Mouse (Mus musculus) lung, embryonic 16.5 days (tissue): ENCODE measurements around the gene Pgap3. TPM values are rescaled to one million over a fixed set of nuclear protein-coding genes. Genes with fewer than 3 reads are reported as not detected.
"Not testable (repeated sequence)": the region's sequence is repeated elsewhere in the genome, so short reads cannot be mapped to it uniquely, and the experiment has no call there.

ENCODE experiments used
- ATAC-seq: fragments of 200-750 bp; cut with Nextera tagmentation; 2 replicates; pipeline ENCODE4 v1.8.0; 2017; ENCODE audit warnings: low read depth, mild to moderate bottlenecking, moderate library complexity
- H3K27ac ChIP-seq: fragments of 300-500 bp; sonication (generic); 2 replicates; pipeline ENCODE4 v1.5.1; 2014; ENCODE audit warnings: mild to moderate bottlenecking, control low read depth, low read length
- H3K27me3 ChIP-seq: fragments of 300-500 bp; sonication (generic); 2 replicates; pipeline ENCODE4 v1.6.1; 2014; ENCODE audit warnings: low read depth, low read length, mixed read lengths; ENCODE audit not compliant: control insufficient read depth, insufficient read depth
- H3K36me3 ChIP-seq: fragments of 300-500 bp; sonication (generic); 2 replicates; pipeline ENCODE4 v1.6.1; 2014; ENCODE audit warnings: low read length; ENCODE audit not compliant: control insufficient read depth, insufficient read depth
- H3K4me1 ChIP-seq: fragments of 300-500 bp; sonication (generic); replicated peaks from 2 replicates; pipeline ENCODE4 v1.6.1; 2014; ENCODE audit warnings: low read length, mixed read lengths; ENCODE audit not compliant: control insufficient read depth, insufficient read depth
- H3K4me2 ChIP-seq: fragments of 300-500 bp; sonication (generic); 2 replicates; pipeline ENCODE4 v1.6.1; 2014; ENCODE audit warnings: low read depth, low read length, control low read depth
- H3K4me3 ChIP-seq: fragments of 300-500 bp; sonication (generic); 2 replicates; pipeline ENCODE4 v1.5.1; 2014; ENCODE audit warnings: mild to moderate bottlenecking, low read length, control low read depth
- H3K9ac ChIP-seq: fragments of 300-500 bp; sonication (generic); 2 replicates; pipeline ENCODE4 v1.6.1; 2014; ENCODE audit warnings: low read length, control low read depth
- H3K9me3 ChIP-seq: fragments of 300-500 bp; sonication (generic); 2 replicates; pipeline ENCODE4 v1.6.1; 2016; ENCODE audit warnings: low read length; ENCODE audit not compliant: control insufficient read depth
- WGBS: fragments of 180-500 bp; shearing (Covaris S2); extraction: QIAGEN DNeasy Blood & Tissue Kit; methylation state at CpG from one replicate; pipeline ENCODE4 v1.1.7; 2014; 5-methylcytosine and 5-hydroxymethylcytosine counted together
- polyA plus RNA-seq: library from polyadenylated mRNA; unstranded; fragments of >200 nt; fragmentation: Nextera tagmentation; extraction: Ambion mirVana; gene quantifications from 2 replicates; pipeline ENCODE4 v1.2.1, GENCODE M21; 2015

Gene Pgap3
- polyA plus RNA-seq, 1 experiment from 2014 or later: 16.2 TPM

DNA sequence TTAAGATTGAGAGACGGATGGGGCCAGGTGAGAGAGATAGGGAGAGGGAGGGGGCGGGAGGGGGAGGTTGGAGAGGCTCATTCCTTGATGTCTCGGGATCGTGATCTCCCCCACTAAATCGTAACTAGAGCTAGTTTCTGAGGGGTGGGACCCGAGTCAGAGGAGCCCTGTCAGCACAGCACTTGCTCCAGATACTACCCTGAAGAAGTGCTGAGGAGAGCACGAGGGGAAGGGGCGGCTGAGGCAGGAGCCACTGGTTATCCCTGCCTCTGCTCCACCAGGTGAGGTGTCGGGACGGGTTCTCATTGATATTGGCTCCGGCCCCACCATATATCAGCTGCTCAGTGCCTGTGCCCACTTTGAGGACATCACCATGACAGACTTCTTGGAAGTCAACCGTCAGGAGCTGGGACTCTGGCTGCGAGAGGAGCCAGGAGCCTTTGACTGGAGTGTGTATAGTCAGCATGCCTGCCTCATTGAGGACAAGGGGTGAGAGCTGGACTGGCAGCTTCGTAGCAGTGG lies 13.2 kb downstream of the Pgap3 start:
- WGBS: 41% methylated on average over 14 of the region's 14 CpGs
- no peak overlapping the region for H3K4me3 ChIP-seq

DNA sequence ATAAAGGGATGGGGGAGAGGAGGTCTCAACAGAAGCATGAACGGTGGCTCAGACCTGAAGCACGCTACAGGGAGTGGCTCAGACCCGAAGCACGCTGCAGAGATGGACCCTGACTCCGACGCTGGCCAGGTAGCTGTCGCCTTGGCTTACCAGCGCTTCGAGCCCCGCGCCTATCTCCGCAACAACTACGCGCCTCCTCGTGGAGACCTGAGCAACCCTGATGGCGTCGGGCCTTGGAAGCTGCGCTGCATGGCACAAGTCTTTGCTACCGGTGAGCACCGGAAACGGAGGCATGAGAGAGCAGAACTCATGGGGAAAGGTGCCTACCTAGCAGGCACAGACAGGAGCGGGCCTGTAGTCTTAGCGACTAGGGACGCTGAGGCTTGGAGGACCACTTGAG lies 13.7 kb downstream of the Pgap3 start:
- no peaks in the 10 kb centered on the region for H3K36me3 ChIP-seq
- H3K27ac ChIP-seq: no peak overlapping the region
- H3K4me3 ChIP-seq: no peak overlapping the region
- H3K9me3 ChIP-seq: no peaks in the 10 kb centered on the region
- H3K27me3 ChIP-seq: peaks cover 31% of the 10 kb centered on the region
- peaks cover 15% of the 10 kb centered on the region for H3K4me1 ChIP-seq
- WGBS: 9% methylated on average over 24 of the region's 24 CpGs
- 0 out of 2 replicates have a peak overlapping the region, but pooled peaks have one; percentile 3 for H3K4me2 ChIP-seq
- H3K9ac ChIP-seq: peak overlapping the region; percentile 24; the same call in 1 of the 2 replicates
- ATAC-seq: no peak

More for the DNA sequence above, 13.2 kb downstream of the Pgap3 start:
- ATAC-seq: no peak
- no peak overlapping the region for H3K4me2 ChIP-seq
- H3K36me3 ChIP-seq: no peaks in the 10 kb centered on the region
- peaks cover 20% of the 10 kb centered on the region for H3K4me1 ChIP-seq
- H3K9me3 ChIP-seq: no peaks in the 10 kb centered on the region
- no peak overlapping the region; the same call in 1 of the 2 replicates for H3K9ac ChIP-seq
- peaks cover 31% of the 10 kb centered on the region for H3K27me3 ChIP-seq
- H3K27ac ChIP-seq: no peak overlapping the region

DNA sequence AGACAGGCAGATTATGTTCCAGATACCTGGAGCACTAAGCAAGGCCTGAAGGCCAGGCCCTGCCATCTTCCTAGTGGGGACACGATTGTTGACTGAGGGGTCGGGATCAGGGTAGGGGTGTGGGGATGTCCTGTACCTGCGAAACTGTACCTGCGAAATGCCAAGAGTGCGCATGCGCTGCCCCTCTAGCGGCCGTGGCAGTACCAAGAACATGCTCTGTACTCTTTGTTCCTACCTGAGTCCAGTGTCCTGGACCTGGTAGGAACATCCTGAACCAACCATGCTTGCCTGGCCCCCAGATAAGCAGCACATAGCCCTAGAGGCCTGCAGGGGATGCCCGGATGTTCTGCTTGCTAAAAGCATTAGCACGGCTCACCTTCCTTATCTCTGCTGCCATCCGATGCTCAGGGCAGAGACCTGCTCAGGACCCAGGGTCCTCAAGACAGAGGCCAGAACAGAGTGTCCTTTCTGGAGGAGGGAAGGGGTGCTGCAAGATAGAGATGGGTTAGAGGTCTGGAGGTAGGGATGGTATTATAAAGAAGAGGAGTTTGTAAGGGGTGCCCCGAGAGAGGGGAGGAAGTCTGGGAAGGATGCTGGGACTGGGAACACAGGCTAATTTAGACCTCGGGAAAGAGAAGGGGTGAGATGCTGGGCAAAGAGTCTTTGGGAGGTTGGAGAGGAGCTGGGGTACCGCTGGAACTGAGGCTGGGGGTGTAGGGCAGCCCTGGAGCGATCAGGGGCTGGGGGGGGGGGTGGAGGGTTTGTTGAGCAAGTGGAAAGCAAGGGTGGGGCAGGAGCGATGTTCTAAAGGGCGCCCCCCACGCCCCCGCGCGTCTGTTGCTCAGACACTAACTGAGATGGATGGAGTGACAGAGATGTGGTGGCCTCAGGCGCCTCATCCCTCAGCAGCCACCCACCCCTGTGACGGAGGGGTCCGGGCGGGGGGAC lies 14.4 kb downstream of the Pgap3 start, which contains the start of gene Pnmt:
Pnmt (plus strand) TSS at position 813 of the 948 bp plus-strand sequence.
- no peak within 1 kb of the TSS for H3K4me3 ChIP-seq
- no peak within 1 kb of the TSS for H3K27ac ChIP-seq
- peaks cover 12% of the 10 kb centered on the region for H3K4me1 ChIP-seq
- 40% methylated on average over 25 of the region's 25 CpGs for WGBS
- peaks cover 31% of the 10 kb centered on the region for H3K27me3 ChIP-seq
- no peaks in the 10 kb centered on the region for H3K9me3 ChIP-seq
- H3K36me3 ChIP-seq: no peaks in the 10 kb centered on the region
- no peak for ATAC-seq
- H3K9ac ChIP-seq: peak within 1 kb of the TSS; percentile 24; the same call in 1 of the 2 replicates
- H3K4me2 ChIP-seq: 0 out of 2 replicates have a peak within 1 kb of the TSS, but pooled peaks have one; percentile 3

DNA sequence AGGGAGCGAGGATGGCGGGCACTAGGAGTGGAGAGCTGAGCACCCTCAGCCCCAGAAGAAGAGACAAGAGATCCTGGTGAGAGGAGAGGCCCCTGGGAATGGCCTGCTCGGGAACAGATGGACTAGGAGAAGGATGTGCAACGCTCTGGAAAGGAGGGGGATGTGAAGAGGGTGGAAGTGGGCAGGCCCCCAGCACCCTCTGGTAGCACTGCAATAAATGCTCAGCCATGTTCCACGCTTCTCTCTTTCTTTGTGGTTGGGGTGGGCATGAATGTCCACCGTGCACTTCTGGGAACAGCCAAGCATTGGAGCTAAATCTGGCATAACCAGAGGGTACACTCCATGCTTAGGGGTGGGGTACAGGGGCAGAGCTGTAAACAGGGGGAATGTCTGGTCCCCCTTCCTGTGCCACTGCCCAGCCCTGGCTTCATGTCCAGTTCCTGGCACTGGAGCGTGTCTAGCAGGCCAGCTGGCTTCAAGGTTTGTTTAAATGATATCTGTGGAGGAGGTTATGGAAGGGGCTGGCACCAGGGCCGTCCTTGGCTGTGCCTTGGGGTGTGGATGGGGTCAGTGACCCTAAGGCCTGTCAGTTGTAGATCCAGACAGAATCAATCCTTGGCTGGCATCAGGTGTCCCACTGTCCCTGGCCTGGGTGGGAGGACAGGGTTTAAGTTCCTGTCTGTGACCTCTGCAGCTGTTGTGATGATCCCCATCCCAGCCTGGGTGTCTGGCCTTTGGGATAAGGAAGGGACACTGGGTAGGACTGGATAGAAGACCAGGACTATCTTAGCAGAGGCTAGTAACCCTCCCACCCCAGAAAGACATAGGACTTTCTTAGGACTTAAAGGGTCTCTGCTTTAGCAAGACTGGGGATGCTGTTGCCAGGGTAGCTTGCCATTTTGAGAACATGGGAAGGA lies 15.3 kb downstream of the Pgap3 start:
- H3K36me3 ChIP-seq: peaks cover 7% of the 10 kb centered on the region
- no peak for ATAC-seq
- H3K9ac ChIP-seq: 0 out of 2 replicates have a peak overlapping the region, but pooled peaks have one; percentile 15
- no peak overlapping the region for H3K4me3 ChIP-seq
- H3K4me2 ChIP-seq: no peak overlapping the region
- WGBS: 64% methylated on average over 8 of the region's 8 CpGs
- peaks cover 12% of the 10 kb centered on the region for H3K4me1 ChIP-seq
- H3K27ac ChIP-seq: no peak overlapping the region
- H3K9me3 ChIP-seq: no peaks in the 10 kb centered on the region
- peaks cover 31% of the 10 kb centered on the region for H3K27me3 ChIP-seq

DNA sequence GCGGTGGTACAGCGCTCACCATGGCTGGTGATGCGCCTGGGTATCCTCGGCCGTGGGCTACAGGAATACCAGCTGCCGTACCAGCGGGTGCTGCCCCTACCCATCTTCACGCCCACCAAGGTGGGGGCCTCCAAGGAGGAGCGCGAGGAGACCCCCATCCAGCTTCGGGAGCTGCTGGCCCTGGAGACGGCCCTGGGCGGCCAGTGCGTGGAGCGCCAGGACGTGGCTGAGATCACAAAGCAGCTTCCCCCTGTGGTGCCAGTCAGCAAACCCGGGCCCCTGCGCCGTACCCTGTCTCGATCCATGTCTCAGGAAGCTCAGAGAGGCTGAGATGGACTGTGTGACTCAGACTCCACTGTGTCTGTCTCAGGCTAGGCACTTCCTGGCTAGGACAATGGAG lies 16.1 kb downstream of the Pgap3 start:
- H3K27ac ChIP-seq: no peak overlapping the region
- peaks cover 10% of the 10 kb centered on the region for H3K36me3 ChIP-seq
- peaks cover 14% of the 10 kb centered on the region for H3K4me1 ChIP-seq
- no peak for ATAC-seq
- peaks cover 31% of the 10 kb centered on the region for H3K27me3 ChIP-seq
- WGBS: 74% methylated on average over 20 of the region's 20 CpGs
- no peak overlapping the region for H3K9ac ChIP-seq
- no peaks in the 10 kb centered on the region for H3K9me3 ChIP-seq
- no peak overlapping the region for H3K4me3 ChIP-seq
- H3K4me2 ChIP-seq: no peak overlapping the region

DNA sequence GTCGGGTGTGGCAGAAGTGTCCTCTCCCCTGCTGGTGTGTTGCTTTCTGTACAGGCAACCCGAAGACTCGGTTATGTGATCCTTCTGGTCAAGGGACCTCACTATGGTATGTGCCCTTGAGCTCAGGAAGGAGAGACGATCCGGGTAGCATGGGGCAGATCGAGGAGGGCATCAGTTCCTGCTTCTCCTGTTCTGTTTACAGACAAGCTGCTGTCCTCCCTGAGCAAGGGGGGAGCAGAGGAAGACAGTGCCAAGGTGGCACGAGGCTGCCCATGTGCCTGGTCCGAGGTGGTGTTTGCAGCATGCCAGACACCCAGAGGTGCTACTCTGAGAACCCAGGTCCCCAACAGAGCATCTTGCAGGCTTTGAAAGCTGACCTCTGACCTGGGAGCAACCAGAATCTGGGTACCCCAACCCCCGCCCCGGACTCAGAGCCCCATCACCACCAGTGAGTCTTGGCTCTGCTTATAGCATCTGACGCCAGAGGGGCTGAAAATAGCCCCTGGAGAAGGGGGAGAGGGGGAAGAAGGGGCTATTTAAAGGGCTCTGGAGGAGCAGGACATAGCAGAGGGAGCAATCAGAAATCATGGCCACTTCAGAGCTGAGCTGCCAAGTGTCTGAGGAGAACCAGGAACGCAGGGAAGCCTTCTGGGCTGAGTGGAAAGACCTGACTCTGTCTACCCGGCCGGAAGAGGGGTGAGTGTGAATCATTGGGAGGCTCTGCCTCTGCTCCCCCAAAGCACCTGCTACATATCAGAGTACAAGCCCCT lies 16.8 kb downstream of the Pgap3 start, which contains the start of gene Tcap:
Tcap (plus strand) TSS at position 551 of the 770 bp plus-strand sequence.
- Histone ChIP-seq H3K27ac (no peak within 1 kb of the TSS), H3K4me1 (peaks cover 9% of the 10 kb centered on the region), H3K36me3 (peaks cover 15% of the 10 kb centered on the region), H3K4me2 (no peak within 1 kb of the TSS), H3K27me3 (peaks cover 31% of the 10 kb centered on the region), H3K9ac (0 out of 2 replicates have a peak within 1 kb of the TSS, but pooled peaks have one; percentile 15), H3K9me3 (no peaks in the 10 kb centered on the region), H3K4me3 (no peak within 1 kb of the TSS)
- ATAC-seq: no peak
- WGBS: 51% methylated on average over 14 of the region's 14 CpGs

DNA sequence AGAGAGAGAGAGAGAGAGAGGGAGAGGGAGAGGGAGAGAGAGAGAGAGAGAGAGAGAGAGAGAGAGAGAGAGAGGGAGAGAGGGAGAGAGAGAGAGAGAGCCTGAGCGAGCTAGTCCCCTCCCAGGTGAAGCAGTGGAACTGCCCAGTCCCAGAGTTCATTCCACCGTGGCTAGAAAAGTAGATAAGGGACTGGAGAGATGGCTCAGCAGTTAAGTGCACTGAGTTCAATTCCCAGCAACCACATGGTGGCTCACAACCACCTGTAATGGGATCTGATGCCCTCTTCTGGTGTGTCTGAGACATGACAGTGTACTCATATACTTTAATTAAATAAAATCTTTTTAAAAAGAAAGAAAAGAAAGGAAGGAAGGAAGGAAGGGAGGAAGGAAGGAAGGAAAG lies 17.9 kb downstream of the Pgap3 start:
- H3K9me3 ChIP-seq, ATAC-seq, H3K4me1 ChIP-seq, H3K27ac ChIP-seq, H3K4me2 ChIP-seq, H3K4me3 ChIP-seq, H3K9ac ChIP-seq: not testable (repeated sequence)
- Histone ChIP-seq H3K36me3 (peaks cover 20% of the 10 kb centered on the region), H3K27me3 (peaks cover 25% of the 10 kb centered on the region)
- WGBS: 34% methylated on average over 2 of the region's 2 CpGs

DNA sequence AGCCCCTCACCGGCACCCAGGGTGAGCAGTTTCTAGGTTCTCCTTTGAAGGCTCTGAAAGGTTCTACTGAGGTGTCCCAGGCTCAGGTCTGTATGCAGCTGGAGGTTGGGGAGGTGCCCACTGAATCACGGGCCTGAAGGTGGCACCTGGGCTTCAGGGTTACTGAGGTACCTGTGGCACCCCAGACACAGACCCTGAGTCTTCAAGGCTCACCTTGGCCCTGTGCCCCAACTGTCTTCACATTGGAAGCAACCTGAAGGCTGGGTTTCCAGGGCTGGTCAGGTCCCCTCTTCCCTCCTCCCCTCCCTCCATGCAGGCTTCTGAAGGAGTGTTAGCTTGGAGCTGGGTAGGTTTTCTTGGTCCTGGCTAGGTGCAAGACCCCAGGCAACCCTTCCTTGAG lies 18.6 kb downstream of the Pgap3 start:
- WGBS: 92% methylated on average over 2 of the region's 2 CpGs
- H3K27ac ChIP-seq: no peak overlapping the region
- H3K9me3 ChIP-seq: no peaks in the 10 kb centered on the region

More for the DNA sequence above, 18.6 kb downstream of the Pgap3 start:
- Histone ChIP-seq H3K9ac (no peak overlapping the region), H3K4me2 (no peak overlapping the region), H3K27me3 (peaks cover 18% of the 10 kb centered on the region), H3K4me3 (no peak overlapping the region), H3K36me3 (peaks cover 20% of the 10 kb centered on the region), H3K4me1 (peaks cover 6% of the 10 kb centered on the region)
- ATAC-seq: no peak
